Mouse (Mus musculus) liver, adult 2 months (tissue): ENCODE results near the gene Olfm2. TPM values are rescaled to one million over a fixed set of nuclear protein-coding genes. Genes with fewer than 3 reads are reported as not detected.
"Not testable (repeated sequence)": the region's sequence is repeated elsewhere in the genome, so short reads cannot be mapped to it uniquely, and the experiment has no call there.

Experiments
- DNase-seq: peaks from one replicate; pipeline ENCODE4 v3.0.0-alpha.2; 2011; ENCODE audit warnings: low read depth, low spot score; ENCODE audit errors: extremely low read depth
- H3K27ac ChIP-seq: fragments of 200-500 bp; replicated peaks from 2 replicates; pipeline ENCODE4 v1.5.1; 2012; ENCODE audit warnings: low read depth, mild to moderate bottlenecking, control low read depth, inconsistent platforms, low read length; ENCODE audit not compliant: insufficient read depth
- H3K27me3 ChIP-seq: fragments of 200-500 bp; 2 replicates; pipeline ENCODE4 v1.6.1; 2012; ENCODE audit warnings: mild to moderate bottlenecking, moderate library complexity, low read length, inconsistent platforms; ENCODE audit not compliant: control insufficient read depth, insufficient read depth
- H3K36me3 ChIP-seq: fragments of 200-500 bp; 2 replicates; pipeline ENCODE4 v1.6.1; 2012; ENCODE audit warnings: low read length, inconsistent platforms; ENCODE audit not compliant: control insufficient read depth, insufficient read depth
- H3K4me1 ChIP-seq: fragments of 200-500 bp; 2 replicates; pipeline ENCODE4 v1.6.1; 2011; ENCODE audit warnings: low read length; ENCODE audit not compliant: control insufficient read depth, insufficient read depth
- H3K4me3 ChIP-seq: fragments of 200-500 bp; 2 replicates; pipeline ENCODE4 v1.5.1; 2011; ENCODE audit warnings: low read depth, mild to moderate bottlenecking, control low read depth, low read length, moderate library complexity; ENCODE audit not compliant: insufficient read depth
- H3K79me2 ChIP-seq: fragments of 200-500 bp; 2 replicates; pipeline ENCODE4 v1.6.1; 2012; ENCODE audit warnings: inconsistent platforms, mild to moderate bottlenecking, low read length, moderate library complexity; ENCODE audit not compliant: control insufficient read depth, insufficient read depth
- H3K9ac ChIP-seq: fragments of 200-500 bp; 2 replicates; pipeline ENCODE4 v1.6.1; 2012; ENCODE audit warnings: low read depth, mild to moderate bottlenecking, control low read depth, inconsistent platforms, low read length
- CTCF ChIP-seq: fragments of 200-500 bp; IDR thresholded peaks from 2 replicates; pipeline ENCODE4 v1.5.1; 2011; ENCODE audit warnings: low read depth, low read length, control low read depth
- POLR2A ChIP-seq: fragments of 200-500 bp; IDR thresholded peaks from 2 replicates; pipeline ENCODE4 v1.6.1; 2011; ENCODE audit warnings: low read length, control low read depth; ENCODE audit not compliant: insufficient read depth; ENCODE audit errors: extremely low read depth
- WGBS: fragments of 180-500 bp; shearing (Covaris S2); methylation state at CpG from one replicate; pipeline ENCODE4 v1.1.7; 2018; 5-methylcytosine and 5-hydroxymethylcytosine counted together
- polyA plus RNA-seq: library from polyadenylated mRNA; depleted of rRNA; stranded (reverse); fragments of >200 nt; gene quantifications from 2 replicates; pipeline ENCODE4 v1.2.3, GENCODE M21; 2012; rRNA removed
- total RNA-seq: library from RNA; depleted of rRNA; stranded (reverse); fragments of >200 nt; gene quantifications from 2 replicates; pipeline ENCODE4 v1.2.3, GENCODE M21; 2014; rRNA removed

Gene Olfm2
- total and polyA plus RNA-seq, 2 experiments, result 0.09 to 0.72 TPM

DNA sequence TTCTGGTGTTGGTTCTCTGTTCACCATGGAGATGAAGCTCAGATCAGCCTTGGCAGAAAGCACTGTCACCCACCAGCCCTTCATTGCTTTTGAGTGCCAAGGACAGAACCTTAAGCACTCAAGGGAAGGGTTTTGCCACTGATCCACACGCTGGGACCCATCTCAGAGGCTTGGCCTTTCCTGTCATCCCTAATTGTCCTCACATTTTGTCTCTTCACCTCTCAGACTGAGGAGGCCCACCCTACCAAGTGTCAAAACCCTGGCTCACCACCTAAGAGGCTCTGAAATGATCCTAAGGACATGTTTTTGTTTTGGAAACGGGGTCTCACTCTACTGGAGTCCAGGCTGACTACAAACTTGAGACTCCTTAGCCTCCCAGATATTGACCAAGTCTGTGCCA lies 109.4 kb downstream of the Olfm2 start:
- TF ChIP-seq POLR2A, result no peak
- TF ChIP-seq CTCF, result no peak
- H3K4me3 ChIP-seq, result no peak overlapping the region
- H3K4me1 ChIP-seq, result peaks cover 3% of the 10 kb centered on the region
- no peak overlapping the region for H3K9ac ChIP-seq
- H3K36me3 ChIP-seq, result peaks cover 4% of the 10 kb centered on the region; the same call in 1 of the 2 replicates
- peaks cover under 1% of the 10 kb centered on the region for H3K79me2 ChIP-seq
- 83% methylated on average over 2 of the region's 2 CpGs for WGBS
- no peaks in the 10 kb centered on the region for H3K27me3 ChIP-seq
- no peak for DNase-seq
- no peak overlapping the region for H3K27ac ChIP-seq

- H3K4me3 ChIP-seq, result no peak overlapping the region
- H3K27me3 ChIP-seq, result no peaks in the 10 kb centered on the region
- H3K27ac ChIP-seq, result no peak overlapping the region
- no peak overlapping the region for H3K9ac ChIP-seq
- no peak for TF ChIP-seq POLR2A
- TF ChIP-seq CTCF, result no peak
- WGBS, result 84% methylated on average over 3 of the region's 3 CpGs
- no peaks in the 10 kb centered on the region for H3K4me1 ChIP-seq
- H3K79me2 ChIP-seq, result no peaks in the 10 kb centered on the region
- peaks cover 4% of the 10 kb centered on the region; the same call in 1 of the 2 replicates for H3K36me3 ChIP-seq
- DNase-seq, result no peak
These were observed 109.9 kb downstream of the Olfm2 start for GRCm38 (mm10) chr9:20636256-20636655.

GRCm38 (mm10) chr9:20635676-20636075 lies 110.5 kb downstream of the Olfm2 start:
- H3K9ac ChIP-seq, H3K27ac ChIP-seq, DNase-seq, H3K4me3 ChIP-seq, H3K36me3 ChIP-seq, H3K27me3 ChIP-seq, H3K79me2 ChIP-seq, H3K4me1 ChIP-seq: not testable (repeated sequence)
- WGBS, result 94% methylated on average over 8 of the region's 8 CpGs

- Histone ChIP-seq H3K4me1 (no peaks in the 10 kb centered on the region), H3K9ac (no peak overlapping the region), H3K4me3 (no peak overlapping the region), H3K79me2 (no peaks in the 10 kb centered on the region), H3K27ac (no peak overlapping the region), H3K36me3 (no peaks in the 10 kb centered on the region), H3K27me3 (no peaks in the 10 kb centered on the region)
- TF ChIP-seq POLR2A, result no peak
- no peak for TF ChIP-seq CTCF
- no peak for DNase-seq
- 80% methylated on average over 2 of the region's 2 CpGs for WGBS
These were observed 114.8 kb downstream of the Olfm2 start for GRCm38 (mm10) chr9:20631332-20631731.

Other genes starting within 250 kb of the Olfm2 start
- 24.3 and 28.6 TPM in 2 replicates for gene Zfp266, start 224.9 kb downstream of the Olfm2 start, total RNA-seq
- gene Zfp266, start 224.9 kb downstream of the Olfm2 start, polyA plus RNA-seq, result 2.7 and 3.0 TPM in 2 replicates
- 2.7 and 4.3 TPM in 2 replicates for gene Zfp846, start 165.1 kb downstream of the Olfm2 start, total RNA-seq
- 0.61 and 1.5 TPM in 2 replicates for gene Zfp846, start 165.1 kb downstream of the Olfm2 start, polyA plus RNA-seq
- 63.5 and 72.7 TPM in 2 replicates for gene Ubl5, start 103.5 kb downstream of the Olfm2 start, total RNA-seq
- gene Ubl5, start 103.5 kb downstream of the Olfm2 start, polyA plus RNA-seq, result 261 and 273 TPM in 2 replicates
- 2.7 and 2.8 TPM in 2 replicates for gene Fbxl12, start 101.6 kb downstream of the Olfm2 start, total RNA-seq
- gene Fbxl12, start 101.6 kb downstream of the Olfm2 start, polyA plus RNA-seq, result 9.5 and 16.2 TPM in 2 replicates
- gene Pin1, start 94.3 kb downstream of the Olfm2 start, total RNA-seq, result 7.4 and 8.1 TPM in 2 replicates
- gene Pin1, start 94.3 kb downstream of the Olfm2 start, polyA plus RNA-seq, result 9.0 and 9.5 TPM in 2 replicates
- 0.83 and 2.1 TPM in 2 replicates for gene Col5a3, start 68.7 kb upstream of the Olfm2 start, total RNA-seq
- gene Col5a3, start 68.7 kb upstream of the Olfm2 start, polyA plus RNA-seq, result 2.9 and 6.4 TPM in 2 replicates
- gene Rdh8, start 72.2 kb upstream of the Olfm2 start, total RNA-seq, result not detected in 2 replicates
- not detected in 2 replicates for gene Rdh8, start 72.2 kb upstream of the Olfm2 start, polyA plus RNA-seq
- gene A230050P20Rik, start 122.3 kb upstream of the Olfm2 start, total RNA-seq, result 14.8 and 17.1 TPM in 2 replicates
- gene A230050P20Rik, start 122.3 kb upstream of the Olfm2 start, polyA plus RNA-seq, result 112 and 186 TPM in 2 replicates
- 17.6 and 27.9 TPM in 2 replicates for gene Angptl6, start 133.4 kb upstream of the Olfm2 start, total RNA-seq
- 44.1 and 47.4 TPM in 2 replicates for gene Angptl6, start 133.4 kb upstream of the Olfm2 start, polyA plus RNA-seq
- gene Ppan, start 141.8 kb upstream of the Olfm2 start, total RNA-seq, result 6.5 and 12.5 TPM in 2 replicates
- gene Ppan, start 141.8 kb upstream of the Olfm2 start, polyA plus RNA-seq, result 32.6 and 69.6 TPM in 2 replicates
- 51.7 and 60.4 TPM in 2 replicates for gene Eif3g, start 152.3 kb upstream of the Olfm2 start, total RNA-seq
- 91.8 and 98.3 TPM in 2 replicates for gene Eif3g, start 152.3 kb upstream of the Olfm2 start, polyA plus RNA-seq
- gene Dnmt1, start 213.5 kb upstream of the Olfm2 start, total RNA-seq, result 5.3 and 6.6 TPM in 2 replicates
- 4.4 and 5.5 TPM in 2 replicates for gene Dnmt1, start 213.5 kb upstream of the Olfm2 start, polyA plus RNA-seq
- gene S1pr2, start 230.4 kb upstream of the Olfm2 start, total RNA-seq, result 1.2 and 2.1 TPM in 2 replicates
- 2.9 and 3.9 TPM in 2 replicates for gene S1pr2, start 230.4 kb upstream of the Olfm2 start, polyA plus RNA-seq